Mouse (Mus musculus): ENCODE results near the gene Glt1d1. TPM values are rescaled to one million over a fixed set of nuclear protein-coding genes. Genes with fewer than 3 reads are reported as not detected.

The Glt1d1 gene
- polyA plus RNA-seq (2014; fragmentation: Nextera tagmentation; extraction: Ambion mirVana): 0.33 and 0.52 TPM in 2 replicates

DNA sequence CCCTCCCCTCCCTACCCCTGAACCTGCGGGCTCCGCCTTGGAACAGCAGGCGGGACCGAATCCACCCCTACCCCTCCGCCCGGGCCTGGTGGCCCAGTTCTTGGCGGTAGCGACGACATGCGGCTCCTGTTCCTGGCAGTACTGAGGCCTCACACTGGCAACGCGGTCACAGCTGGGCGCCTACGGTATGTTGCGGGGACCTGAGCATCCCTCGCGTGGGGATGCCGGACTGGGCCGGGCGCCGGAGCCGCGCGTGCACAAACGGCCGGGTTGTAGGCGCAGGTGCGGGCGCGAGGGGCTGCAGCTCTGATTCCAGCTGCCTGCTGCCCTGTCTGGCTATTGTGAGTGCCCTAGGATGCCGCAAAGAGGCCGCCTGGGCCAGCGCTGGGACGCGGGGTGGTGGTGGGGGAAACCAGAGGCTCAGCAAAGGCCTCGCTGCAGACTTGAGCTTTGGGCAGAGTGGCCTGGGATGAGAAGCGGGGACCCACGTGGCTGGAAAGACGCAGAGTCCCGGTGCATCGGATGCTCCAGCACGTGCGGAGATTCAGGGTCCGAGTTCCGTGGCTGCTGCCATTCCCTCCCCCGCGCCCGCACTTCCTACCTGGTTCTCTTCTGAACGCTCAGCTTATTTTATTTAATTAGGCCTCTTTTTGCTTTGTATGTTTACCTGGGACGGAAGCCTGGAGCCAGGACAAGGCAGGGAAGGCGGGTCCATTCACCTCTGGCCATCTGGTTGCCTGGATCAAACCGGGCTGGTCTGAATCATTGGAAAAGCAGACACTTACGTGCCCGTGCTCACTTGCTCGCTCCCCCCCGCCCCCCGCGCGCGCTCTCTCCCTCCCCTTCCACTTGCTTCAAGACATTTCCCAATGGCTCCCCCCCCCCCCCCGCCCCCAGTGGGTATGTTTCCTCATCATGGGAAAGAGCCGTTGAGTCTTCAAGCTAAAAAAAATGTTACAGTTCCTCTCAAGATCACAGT is at the start of gene Glt1d1, which contains the start of gene Slc15a4:
Glt1d1 (plus strand) TSS at position 96 of the 979 bp plus-strand sequence.
Slc15a4 (minus strand) TSS at position 731 of the 979 bp plus-strand sequence.
- peak within 1 kb of the TSS; percentile 40 for H3K4me3 ChIP-seq (ENCODE audit: low read depth, low read length)
- no peaks in the 10 kb centered on the region for H3K9me3 ChIP-seq (ENCODE audit: control insufficient read depth, low read depth, low read length)
- H3K4me2 ChIP-seq (replicated peaks; ENCODE audit: low read depth, low read length): peak within 1 kb of the TSS; percentile 78
- WGBS: under 1% methylated on average over 61 of the region's 62 CpGs
- H3K27me3 ChIP-seq (ENCODE audit: control insufficient read depth, insufficient read depth, low read length): no peaks in the 10 kb centered on the region
- no peaks in the 10 kb centered on the region for H3K36me3 ChIP-seq (ENCODE audit: control insufficient read depth, insufficient read depth, low read length)
- H3K4me1 ChIP-seq (ENCODE audit: control insufficient read depth, insufficient read depth, low read length): no peaks in the 10 kb centered on the region
- 0 out of 2 replicates have a peak within 1 kb of the TSS, but pooled peaks have one; percentile 28 for H3K9ac ChIP-seq (replicated peaks; ENCODE audit: low read depth, low read length)
- ATAC-seq (ENCODE audit: insufficient number of reproducible peaks, insufficient read depth, low FRiP score, low read depth): peak; percentile 53; the same call in 1 of the 2 replicates
- H3K27ac ChIP-seq (ENCODE audit: low read length): no peak within 1 kb of the TSS

DNA sequence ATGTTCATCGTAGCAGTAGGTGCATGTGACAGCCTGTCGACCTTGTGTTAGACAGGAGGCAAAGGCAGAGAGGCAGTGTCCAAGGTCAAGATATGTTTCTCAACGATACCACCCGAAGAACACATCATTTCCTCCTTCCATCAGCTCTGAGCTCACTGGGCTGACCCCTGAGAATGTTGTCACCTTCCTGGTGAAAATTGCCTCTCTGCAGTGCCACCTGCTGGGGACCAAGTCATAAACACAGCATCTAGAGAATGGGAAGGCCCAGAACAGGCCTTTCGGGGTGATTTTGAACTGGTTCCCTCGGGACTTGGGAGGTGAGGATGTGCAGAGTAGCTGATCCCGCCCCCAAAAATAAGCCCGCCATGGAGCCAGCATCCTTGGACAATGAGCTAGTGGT is 48.4 kb upstream of the Glt1d1 start:
- Histone ChIP-seq H3K27ac (ENCODE audit: low read length) (no peak overlapping the region), H3K4me1 (ENCODE audit: control insufficient read depth, insufficient read depth, low read length) (no peaks in the 10 kb centered on the region), H3K9ac (replicated peaks; ENCODE audit: low read depth, low read length) (no peak overlapping the region), H3K36me3 (ENCODE audit: control insufficient read depth, insufficient read depth, low read length) (no peaks in the 10 kb centered on the region), H3K27me3 (ENCODE audit: control insufficient read depth, insufficient read depth, low read length) (no peaks in the 10 kb centered on the region), H3K9me3 (ENCODE audit: control insufficient read depth, low read depth, low read length) (no peaks in the 10 kb centered on the region), H3K4me2 (replicated peaks; ENCODE audit: low read depth, low read length) (no peak overlapping the region), H3K4me3 (ENCODE audit: low read depth, low read length) (no peak overlapping the region)
- 88% methylated on average over 8 of the region's 8 CpGs for WGBS
- ATAC-seq (ENCODE audit: insufficient number of reproducible peaks, insufficient read depth, low FRiP score, low read depth): no peak

DNA sequence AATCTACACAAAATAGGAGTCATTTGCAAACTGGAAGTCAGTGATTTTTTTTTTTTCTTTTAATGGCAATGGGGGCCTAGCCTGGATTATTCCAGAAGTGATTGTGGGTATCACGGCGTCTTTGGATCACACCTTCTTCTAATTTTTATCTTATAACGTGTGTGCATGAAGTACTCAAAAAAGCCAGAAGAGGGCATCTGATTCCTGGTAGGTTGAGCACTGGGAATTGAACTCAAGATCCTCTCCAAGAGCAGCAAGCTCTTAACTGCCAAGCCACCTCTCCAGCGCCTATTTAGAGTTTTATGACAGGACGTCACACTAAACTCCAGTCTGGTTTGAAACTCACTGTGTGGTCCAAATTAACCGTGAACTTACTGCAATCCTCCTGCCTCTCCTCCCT is 44.2 kb upstream of the Glt1d1 start:
- H3K27ac ChIP-seq (ENCODE audit: low read length): no peak overlapping the region
- H3K9ac ChIP-seq (replicated peaks; ENCODE audit: low read depth, low read length): no peak overlapping the region
- H3K4me2 ChIP-seq (replicated peaks; ENCODE audit: low read depth, low read length): no peak overlapping the region
- H3K9me3 ChIP-seq (ENCODE audit: control insufficient read depth, low read depth, low read length): no peaks in the 10 kb centered on the region
- ATAC-seq (ENCODE audit: insufficient number of reproducible peaks, insufficient read depth, low FRiP score, low read depth): no peak
- H3K4me3 ChIP-seq (ENCODE audit: low read depth, low read length): no peak overlapping the region
- 71% methylated on average over 6 of the region's 6 CpGs for WGBS
- no peaks in the 10 kb centered on the region for H3K27me3 ChIP-seq (ENCODE audit: control insufficient read depth, insufficient read depth, low read length)
- H3K36me3 ChIP-seq (ENCODE audit: control insufficient read depth, insufficient read depth, low read length): no peaks in the 10 kb centered on the region; the same call in 1 of the 2 replicates
- no peaks in the 10 kb centered on the region for H3K4me1 ChIP-seq (ENCODE audit: control insufficient read depth, insufficient read depth, low read length)

DNA sequence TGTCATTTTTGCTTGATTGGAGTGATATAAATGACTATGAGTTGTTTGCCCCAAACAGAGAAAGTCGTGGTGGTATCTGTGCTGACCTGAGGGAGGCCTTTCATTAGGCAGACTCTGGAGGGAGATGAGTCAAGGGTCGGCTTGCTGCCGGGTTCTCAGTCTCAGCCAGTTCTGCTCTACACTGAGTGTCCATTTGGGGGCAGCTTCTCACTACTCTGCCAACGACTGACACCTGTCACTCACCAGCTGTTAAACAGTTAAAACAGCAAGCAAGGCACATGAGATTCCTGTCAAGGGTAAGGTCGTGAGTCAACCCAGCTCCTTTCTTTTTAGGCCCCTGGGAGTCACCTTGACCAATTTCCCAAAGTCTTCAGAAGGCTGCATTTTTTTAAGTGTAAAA is 39.7 kb upstream of the Glt1d1 start:
- Histone ChIP-seq H3K27me3 (ENCODE audit: control insufficient read depth, insufficient read depth, low read length) (no peaks in the 10 kb centered on the region), H3K9ac (replicated peaks; ENCODE audit: low read depth, low read length) (no peak overlapping the region), H3K4me2 (replicated peaks; ENCODE audit: low read depth, low read length) (no peak overlapping the region), H3K36me3 (ENCODE audit: control insufficient read depth, insufficient read depth, low read length) (peaks cover 33% of the 10 kb centered on the region), H3K4me3 (ENCODE audit: low read depth, low read length) (no peak overlapping the region), H3K4me1 (ENCODE audit: control insufficient read depth, insufficient read depth, low read length) (no peaks in the 10 kb centered on the region), H3K27ac (ENCODE audit: low read length) (no peak overlapping the region), H3K9me3 (ENCODE audit: control insufficient read depth, low read depth, low read length) (no peaks in the 10 kb centered on the region)
- 67% methylated on average over 5 of the region's 5 CpGs for WGBS
- no peak for ATAC-seq (ENCODE audit: insufficient number of reproducible peaks, insufficient read depth, low FRiP score, low read depth)

DNA sequence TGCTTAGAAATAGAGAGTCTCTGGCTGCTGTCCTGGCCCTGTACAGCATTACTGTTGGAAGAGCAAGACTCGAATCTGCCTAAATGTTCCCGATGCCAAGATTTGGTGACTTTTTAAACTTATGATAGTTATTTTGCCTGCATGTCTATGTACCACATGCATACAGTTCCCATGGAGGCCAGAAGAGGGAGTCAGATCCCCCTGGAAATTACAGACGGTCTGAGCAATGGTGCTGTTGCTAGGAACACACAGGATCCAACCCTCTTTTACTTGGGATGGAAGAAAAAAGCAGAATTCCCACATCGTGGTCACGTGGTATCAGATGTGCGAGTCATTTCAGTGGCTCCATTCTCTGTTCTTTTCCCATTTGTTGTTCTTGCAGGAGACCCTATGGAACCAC is 39.2 kb upstream of the Glt1d1 start:
- Histone ChIP-seq H3K9me3 (ENCODE audit: control insufficient read depth, low read depth, low read length) (no peaks in the 10 kb centered on the region), H3K4me3 (ENCODE audit: low read depth, low read length) (no peak overlapping the region), H3K36me3 (ENCODE audit: control insufficient read depth, insufficient read depth, low read length) (peaks cover 38% of the 10 kb centered on the region), H3K4me1 (ENCODE audit: control insufficient read depth, insufficient read depth, low read length) (no peaks in the 10 kb centered on the region), H3K27ac (ENCODE audit: low read length) (no peak overlapping the region), H3K4me2 (replicated peaks; ENCODE audit: low read depth, low read length) (no peak overlapping the region), H3K27me3 (ENCODE audit: control insufficient read depth, insufficient read depth, low read length) (no peaks in the 10 kb centered on the region), H3K9ac (replicated peaks; ENCODE audit: low read depth, low read length) (no peak overlapping the region)
- no peak for ATAC-seq (ENCODE audit: insufficient number of reproducible peaks, insufficient read depth, low FRiP score, low read depth)
- WGBS: 81% methylated on average over 6 of the region's 6 CpGs

DNA sequence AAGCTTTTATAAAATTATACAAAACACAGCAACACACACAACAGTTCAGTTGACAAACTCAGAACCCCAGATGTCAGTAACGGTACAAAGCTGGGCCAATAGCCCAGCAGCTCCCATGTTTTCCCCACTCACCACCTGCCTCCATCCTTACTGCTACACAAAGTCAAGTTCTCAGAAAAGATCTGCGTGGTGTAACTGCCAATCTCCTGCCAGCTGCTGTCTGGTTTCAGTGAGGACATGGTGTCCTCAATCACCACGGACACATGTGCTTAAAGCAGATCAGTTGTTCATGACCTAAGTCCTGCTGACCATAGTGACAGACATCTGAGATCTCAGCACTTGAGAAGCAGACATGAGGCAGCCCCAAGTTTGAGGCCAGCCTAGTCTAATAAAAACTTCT is 36.4 kb upstream of the Glt1d1 start:
- H3K27ac ChIP-seq (ENCODE audit: low read length): no peak overlapping the region
- H3K9me3 ChIP-seq (ENCODE audit: control insufficient read depth, low read depth, low read length): no peaks in the 10 kb centered on the region
- H3K9ac ChIP-seq (replicated peaks; ENCODE audit: low read depth, low read length): no peak overlapping the region
- ATAC-seq (ENCODE audit: insufficient number of reproducible peaks, insufficient read depth, low FRiP score, low read depth): no peak
- 93% methylated on average over 3 of the region's 3 CpGs for WGBS
- H3K27me3 ChIP-seq (ENCODE audit: control insufficient read depth, insufficient read depth, low read length): no peaks in the 10 kb centered on the region
- H3K4me3 ChIP-seq (ENCODE audit: low read depth, low read length): no peak overlapping the region
- peaks cover 56% of the 10 kb centered on the region for H3K36me3 ChIP-seq (ENCODE audit: control insufficient read depth, insufficient read depth, low read length)
- H3K4me1 ChIP-seq (ENCODE audit: control insufficient read depth, insufficient read depth, low read length): no peaks in the 10 kb centered on the region
- no peak overlapping the region for H3K4me2 ChIP-seq (replicated peaks; ENCODE audit: low read depth, low read length)

DNA sequence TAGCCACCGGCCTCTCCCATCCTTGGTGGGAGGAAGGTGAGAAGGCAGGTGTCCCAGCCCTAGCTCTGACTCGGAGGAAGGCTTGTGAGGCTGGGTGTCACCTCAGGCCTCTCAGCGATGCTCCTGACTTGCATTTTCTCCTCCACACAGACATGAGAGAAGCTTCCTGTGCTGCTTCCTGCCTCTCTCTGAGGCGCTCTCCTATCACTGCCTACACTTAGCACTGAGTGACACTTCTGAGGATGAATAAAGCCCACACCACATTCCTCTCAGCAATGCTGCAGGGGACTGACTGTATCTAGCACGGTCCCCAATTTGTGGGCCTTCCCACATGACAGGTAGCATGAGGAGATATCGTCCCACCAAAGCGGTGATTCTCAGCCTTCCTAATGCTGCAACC is 35.2 kb upstream of the Glt1d1 start:
- Histone ChIP-seq H3K4me2 (replicated peaks; ENCODE audit: low read depth, low read length) (no peak overlapping the region), H3K4me3 (ENCODE audit: low read depth, low read length) (no peak overlapping the region), H3K9ac (replicated peaks; ENCODE audit: low read depth, low read length) (no peak overlapping the region), H3K27me3 (ENCODE audit: control insufficient read depth, insufficient read depth, low read length) (no peaks in the 10 kb centered on the region), H3K9me3 (ENCODE audit: control insufficient read depth, low read depth, low read length) (no peaks in the 10 kb centered on the region), H3K27ac (ENCODE audit: low read length) (no peak overlapping the region), H3K36me3 (ENCODE audit: control insufficient read depth, insufficient read depth, low read length) (peaks cover 62% of the 10 kb centered on the region), H3K4me1 (ENCODE audit: control insufficient read depth, insufficient read depth, low read length) (no peaks in the 10 kb centered on the region)
- ATAC-seq (ENCODE audit: insufficient number of reproducible peaks, insufficient read depth, low FRiP score, low read depth): no peak
- WGBS: 93% methylated on average over 7 of the region's 7 CpGs

DNA sequence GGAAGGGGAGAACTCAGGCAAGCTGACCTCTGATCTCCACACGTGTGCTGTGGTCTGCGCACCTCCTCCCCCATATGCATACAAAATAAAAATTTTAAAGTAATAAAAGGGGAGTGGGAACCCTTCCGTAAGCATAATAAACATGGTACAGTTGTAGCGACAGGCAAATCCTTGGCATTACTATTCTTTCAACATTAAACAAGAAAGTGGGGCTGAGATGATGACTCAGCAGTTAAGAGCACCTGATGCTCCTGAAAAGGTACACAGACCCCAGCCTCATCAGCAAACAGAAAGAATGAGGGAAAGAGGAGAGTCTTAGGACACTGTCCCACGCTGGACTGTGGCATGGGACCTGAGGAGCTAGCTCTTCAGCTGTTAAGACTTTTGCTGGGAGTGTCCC is 29.1 kb upstream of the Glt1d1 start:
- WGBS: 90% methylated on average over 5 of the region's 5 CpGs
- H3K4me3 ChIP-seq (ENCODE audit: low read depth, low read length): no peak overlapping the region
- no peaks in the 10 kb centered on the region for H3K27me3 ChIP-seq (ENCODE audit: control insufficient read depth, insufficient read depth, low read length)
- no peak overlapping the region for H3K9ac ChIP-seq (replicated peaks; ENCODE audit: low read depth, low read length)
- no peak overlapping the region for H3K27ac ChIP-seq (ENCODE audit: low read length)
- no peak overlapping the region for H3K4me2 ChIP-seq (replicated peaks; ENCODE audit: low read depth, low read length)
- H3K36me3 ChIP-seq (ENCODE audit: control insufficient read depth, insufficient read depth, low read length): peaks cover 69% of the 10 kb centered on the region
- no peak for ATAC-seq (ENCODE audit: insufficient number of reproducible peaks, insufficient read depth, low FRiP score, low read depth)
- H3K9me3 ChIP-seq (ENCODE audit: control insufficient read depth, low read depth, low read length): no peaks in the 10 kb centered on the region
- no peaks in the 10 kb centered on the region for H3K4me1 ChIP-seq (ENCODE audit: control insufficient read depth, insufficient read depth, low read length)
